Mouse (Mus musculus) E14TG2a.4 (cell line): ENCODE measurements around the gene Gm40460.
"Not testable (repeated sequence)": the region's sequence is repeated elsewhere in the genome, so short reads cannot be mapped to it uniquely, and the experiment has no call there.

Source experiments
- CTCF ChIP-seq: conservative IDR thresholded peaks from 2 replicates; pipeline ENCODE4 v1.5.1; 2014; ENCODE audit warnings: low read length
- NANOG ChIP-seq: IDR thresholded peaks from 2 replicates; pipeline ENCODE4 v1.6.1; 2014; ENCODE audit warnings: borderline replicate concordance, low read length, mixed read lengths
- POU5F1 ChIP-seq: IDR thresholded peaks from 2 replicates; pipeline ENCODE4 v1.6.1; 2014; ENCODE audit warnings: low read length, borderline replicate concordance

- TF ChIP-seq CTCF, NANOG, POU5F1: not testable (repeated sequence)
Measured at GRCm38 (mm10) chr7:142282847-142283246, 42.0 kb upstream of the Gm40460 start.
